8 mouse cellular contexts compared by ENCODE assay signal in the genomic region with DNA sequence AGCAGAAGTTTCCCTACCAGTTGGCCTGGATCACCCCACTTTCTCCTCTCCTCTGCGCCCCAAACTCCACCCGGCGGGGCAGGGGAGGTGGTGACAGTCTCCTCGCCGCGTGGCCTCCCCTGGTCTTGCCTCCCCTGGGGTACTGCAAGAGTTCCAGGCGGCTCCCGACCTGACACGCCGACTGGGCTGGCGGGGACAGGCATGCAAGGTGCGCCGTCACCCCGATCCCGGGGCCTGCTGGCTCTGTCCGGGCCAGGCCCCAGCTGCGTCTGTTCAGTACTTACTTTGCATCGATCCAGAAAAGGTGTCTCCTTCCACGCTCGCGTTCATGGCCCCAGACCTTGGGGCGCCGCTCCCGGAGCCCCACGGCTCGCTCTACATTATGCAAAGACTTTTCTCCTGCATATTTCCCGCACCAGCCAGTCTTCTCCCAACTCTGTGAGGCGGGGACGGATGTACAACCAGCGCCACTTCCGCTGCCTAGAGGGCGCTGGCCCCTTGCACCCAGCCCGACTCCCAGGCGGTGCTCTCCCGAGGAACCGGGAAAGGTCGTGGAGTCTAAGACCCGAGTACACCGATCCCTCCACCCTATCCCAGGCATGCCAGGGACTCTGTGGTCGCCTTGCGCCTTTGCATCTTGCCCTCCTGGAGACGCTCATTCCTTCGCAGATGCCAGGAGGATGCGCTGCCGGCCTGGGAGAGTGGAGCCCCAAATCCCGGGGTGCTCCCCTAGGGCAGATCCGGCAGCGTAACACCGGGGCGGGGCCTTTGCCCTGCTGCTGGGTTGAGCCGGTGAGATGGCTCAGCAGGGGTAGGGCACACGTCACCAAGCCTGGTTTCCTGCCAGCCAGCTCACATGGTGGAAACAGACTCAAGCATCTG. TPM values are rescaled to one million over a fixed set of nuclear protein-coding genes. Genes with fewer than 3 reads are reported as not detected.
A peak's percentile ranks its signal among the peaks of the same experiment; 100 is the strongest.
DNase-seq lines count a peak whose midpoint lies in the region; ATAC-seq lines count a peak whose summit lies in the region.

Gene Zfp64, minus strand, starts transcription at position 753 of the 882 bp plus-strand sequence.

- peaks cover 3% of the 10 kb centered on the region; the same call in 1 of the 2 replicates for H3K36me3 ChIP-seq in forebrain, embryonic 11.5 days (ENCODE audit: control insufficient read depth, insufficient read depth, low read length)
- peaks cover 14% of the 10 kb centered on the region for H3K36me3 ChIP-seq in heart, embryonic 16.5 days (ENCODE audit: control insufficient read depth, insufficient read depth)
- peaks cover 18% of the 10 kb centered on the region for H3K36me3 ChIP-seq in liver, embryonic 15.5 days (replicated peaks)
- peaks cover 21% of the 10 kb centered on the region for H3K36me3 ChIP-seq in neural tube, embryonic 12.5 days

- peak; percentile 73 for DNase-seq in c-Kit-positive CD71-negative TER-119-negative erythroid progenitor cells, embryonic 14.5 days (ENCODE audit: low read depth)
- DNase-seq in forebrain, embryonic 11.5 days (ENCODE audit: low spot score) = peak; percentile 87
- DNase-seq in kidney, postnatal 36 days = peak; percentile 91 to 93
- DNase-seq in telencephalon, adult 2 months (ENCODE audit: low read depth, low spot score) = peak; percentile 82

- peak within 1 kb of the TSS; percentile 91 for H3K9ac ChIP-seq in forebrain, embryonic 11.5 days (ENCODE audit: low read length)
- H3K9ac ChIP-seq in heart, embryonic 16.5 days (ENCODE audit: low read length) = peak within 1 kb of the TSS; percentile 96
- peak within 1 kb of the TSS; percentile 70 for H3K9ac ChIP-seq in liver, embryonic 15.5 days
- peak within 1 kb of the TSS; percentile 84 for H3K9ac ChIP-seq in neural tube, embryonic 12.5 days

- H3K4me1 ChIP-seq in forebrain, embryonic 11.5 days (replicated peaks; ENCODE audit: control insufficient read depth, insufficient read depth, low read length) = no peaks in the 10 kb centered on the region; the same call in 1 of the 2 replicates
- H3K4me1 ChIP-seq in heart, embryonic 16.5 days (ENCODE audit: control insufficient read depth, insufficient read depth, low read length) = peaks cover 15% of the 10 kb centered on the region
- peaks cover 25% of the 10 kb centered on the region for H3K4me1 ChIP-seq in liver, embryonic 15.5 days (replicated peaks)
- peaks cover 16% of the 10 kb centered on the region for H3K4me1 ChIP-seq in neural tube, embryonic 12.5 days

- peak within 1 kb of the TSS; percentile 92 for H3K4me2 ChIP-seq in forebrain, embryonic 11.5 days (ENCODE audit: low read depth, low read length, severe bottlenecking)
- H3K4me2 ChIP-seq in heart, embryonic 16.5 days (ENCODE audit: low read depth, low read length) = peak within 1 kb of the TSS; percentile 80
- peak within 1 kb of the TSS; percentile 83 for H3K4me2 ChIP-seq in liver, embryonic 15.5 days
- H3K4me2 ChIP-seq in neural tube, embryonic 12.5 days (replicated peaks) = peak within 1 kb of the TSS; percentile 84

- peak within 1 kb of the TSS; percentile 82 for H3K4me3 ChIP-seq in forebrain, embryonic 11.5 days (ENCODE audit: low read depth, low read length)
- H3K4me3 ChIP-seq in heart, embryonic 16.5 days (ENCODE audit: low read length) = peak within 1 kb of the TSS; percentile 94
- peak within 1 kb of the TSS; percentile 75 for H3K4me3 ChIP-seq in liver, embryonic 15.5 days (replicated peaks)
- peak within 1 kb of the TSS; percentile 76 for H3K4me3 ChIP-seq in neural tube, embryonic 12.5 days

- no peaks in the 10 kb centered on the region for H3K27me3 ChIP-seq in forebrain, embryonic 11.5 days (ENCODE audit: control insufficient read depth, insufficient read depth, low read length)
- no peaks in the 10 kb centered on the region for H3K27me3 ChIP-seq in heart, embryonic 16.5 days (ENCODE audit: control insufficient read depth, insufficient read depth, low read length)
- H3K27me3 ChIP-seq in liver, embryonic 15.5 days = no peaks in the 10 kb centered on the region
- H3K27me3 ChIP-seq in neural tube, embryonic 12.5 days (replicated peaks) = no peaks in the 10 kb centered on the region

- H3K9me3 ChIP-seq in forebrain, embryonic 11.5 days (ENCODE audit: control insufficient read depth, low read length) = no peaks in the 10 kb centered on the region
- no peaks in the 10 kb centered on the region for H3K9me3 ChIP-seq in heart, embryonic 16.5 days (replicated peaks; ENCODE audit: control insufficient read depth, low read length)
- H3K9me3 ChIP-seq in liver, embryonic 15.5 days (replicated peaks) = no peaks in the 10 kb centered on the region
- no peaks in the 10 kb centered on the region for H3K9me3 ChIP-seq in neural tube, embryonic 12.5 days

- peak; percentile 96 for ATAC-seq in CD4-positive, CD25-positive, alpha-beta regulatory T cell, adult 4 months
- ATAC-seq in forebrain, embryonic 11.5 days (replicated peaks; ENCODE audit: low FRiP score) = peak; percentile 86
- ATAC-seq in heart, embryonic 16.5 days (replicated peaks; ENCODE audit: extremely low read depth, insufficient read depth, low FRiP score) = peak; percentile 92
- ATAC-seq in liver, embryonic 15.5 days (ENCODE audit: insufficient read depth) = peak; percentile 90
- peak; percentile 91 for ATAC-seq in neural tube, embryonic 12.5 days (ENCODE audit: low FRiP score, low read depth)

- under 1% methylated on average over 51 of the region's 52 CpGs for WGBS in forebrain, embryonic 11.5 days
- under 1% methylated on average over 52 of the region's 52 CpGs for WGBS in heart, embryonic 16.5 days
- under 1% methylated on average over 52 of the region's 52 CpGs for WGBS in liver, embryonic 15.5 days (ENCODE audit: insufficient replicate concordance)
- WGBS in neural tube, embryonic 12.5 days = under 1% methylated on average over 52 of the region's 52 CpGs

- peak within 1 kb of the TSS; percentile 41; the same call in 1 of the 2 replicates for H3K27ac ChIP-seq in forebrain, embryonic 11.5 days (ENCODE audit: low read depth, low read length)
- H3K27ac ChIP-seq in heart, embryonic 16.5 days (ENCODE audit: low read length) = peak within 1 kb of the TSS; percentile 91
- peak within 1 kb of the TSS; percentile 75 for H3K27ac ChIP-seq in liver, embryonic 15.5 days (replicated peaks)
- H3K27ac ChIP-seq in neural tube, embryonic 12.5 days = peak within 1 kb of the TSS; percentile 15; the same call in 1 of the 2 replicates

RNA-seq across cellular contexts. Expression of gene Zfp64, which starts in this region (rescaled TPM):
- polyA plus RNA-seq in CD4-positive, CD25-positive, alpha-beta regulatory T cell, adult 4 months (2017; shearing (Covaris generic)) = 10 to 100 TPM; 26.5 to 40.1 TPM
- 37.8 and 39.4 TPM in 2 replicates for polyA plus RNA-seq in forebrain, embryonic 11.5 days (2014; fragmentation: Nextera tagmentation; extraction: Ambion mirVana)
- 16.3 and 18.3 TPM in 2 replicates for polyA plus RNA-seq in heart, embryonic 16.5 days (2015; fragmentation: Nextera tagmentation; extraction: Ambion mirVana)
- 8.2 and 8.4 TPM in 2 replicates for polyA plus RNA-seq in liver, embryonic 15.5 days (2015; fragmentation: Nextera tagmentation; extraction: Ambion mirVana)
- polyA plus RNA-seq in neural tube, embryonic 12.5 days (2016; fragmentation: Nextera tagmentation; extraction: Ambion mirVana) = 30.8 and 31.3 TPM in 2 replicates

Comparison
In these comparisons a context has a peak if more than half of its experiments do, and no peak if none do; other contexts are left out.
1. Peak in every context shown above with its lines: DNase-seq, ATAC-seq, H3K4me3 ChIP-seq and H3K27ac ChIP-seq.
2. H3K27ac ChIP-seq: peak in every context shown above with its lines; median percentile 91 in heart, embryonic 16.5 days; 75 in liver, embryonic 15.5 days; 41 in forebrain, embryonic 11.5 days; 15 in neural tube, embryonic 12.5 days.